Mouse (Mus musculus): ENCODE measurements around the gene Ina.

DNA sequence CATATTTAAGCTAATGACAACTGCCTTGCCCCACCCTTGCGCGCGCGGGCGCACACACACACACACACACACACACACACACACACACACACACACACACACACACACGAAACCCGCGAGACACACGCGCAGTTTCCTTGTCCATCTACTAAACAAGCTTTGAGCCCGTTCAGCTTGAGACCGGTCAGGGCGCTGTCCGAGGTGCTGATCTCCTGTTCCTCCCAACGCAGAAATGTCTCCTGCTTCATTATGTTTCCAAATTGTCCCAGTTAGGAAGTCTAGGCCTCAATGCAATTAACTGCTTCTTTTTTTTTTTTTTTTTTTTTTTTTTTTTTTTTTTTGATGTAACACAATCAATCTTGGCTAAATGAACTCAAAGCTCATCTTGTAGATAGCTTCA is 2.0 kb downstream of the Ina start:
- TF ChIP-seq CTCF (IDR thresholded peaks at IDR 0.05; ENCODE audit: borderline replicate concordance, control insufficient read depth, extremely low read depth, insufficient read depth, low read length, poor library complexity) (no peak), POLR2A (IDR thresholded peaks at IDR 0.05; ENCODE audit: control insufficient read depth, extremely low read depth, insufficient read depth, low read length, poor library complexity) (no peak)
